Mouse (Mus musculus) MEL (cell line): ENCODE measurements around the gene Susd2.

Source experiments
- CTCF ChIP-seq, 3 experiments: IDR thresholded peaks in 2 of 3; conservative IDR thresholded peaks in 1 of 3; 2 replicates each; pipeline ENCODE4 v1.5.1; 2011 to 2012; ENCODE audit warnings: low read length in 3 of 3, low read depth in 2 of 3, mild to moderate bottlenecking in 2 of 3, improper control_type of control experiment in 1 of 3, inconsistent platforms in 1 of 3, mixed read lengths in 1 of 3, moderate library complexity in 1 of 3; ENCODE audit not compliant: control insufficient read depth in 1 of 3, insufficient read depth in 1 of 3, poor library complexity in 1 of 3, severe bottlenecking in 1 of 3
- USF2 ChIP-seq, 2 experiments: IDR thresholded peaks; 2 replicates each; pipeline ENCODE4 v1.6.1; 2011 to 2012; ENCODE audit warnings: improper control_type of control experiment in 2 of 2, low read length in 2 of 2, borderline replicate concordance in 1 of 2, inconsistent platforms in 1 of 2, low read depth in 1 of 2, mild to moderate bottlenecking in 1 of 2; ENCODE audit not compliant: insufficient read depth in 1 of 2
- ZC3H11A ChIP-seq: IDR thresholded peaks from 2 replicates; pipeline ENCODE4 v1.6.1; 2012; ENCODE audit warnings: low read depth, mild to moderate bottlenecking, inconsistent platforms, low read length, improper control_type of control experiment

- TF ChIP-seq CTCF (IDR thresholded peaks at IDR 0.05 in 2 of 3, conservative IDR thresholded peaks at IDR 0.05 in 1 of 3; ENCODE audit: control insufficient read depth in 1 of 3, insufficient read depth in 1 of 3, low read depth in 2 of 3, low read length in 3 of 3, poor library complexity in 1 of 3, severe bottlenecking in 1 of 3) = no peak
- TF ChIP-seq ZC3H11A = no peak
- no peak for TF ChIP-seq USF2 (IDR thresholded peaks at IDR 0.05; ENCODE audit: borderline replicate concordance in 1 of 2, insufficient read depth in 1 of 2, low read depth in 1 of 2, low read length in 2 of 2)
These were observed 6.6 kb upstream of the Susd2 start for GRCm38 (mm10) chr10:75650306-75650902.
